Mouse (Mus musculus): ENCODE data around the gene Blzf1.

DNA sequence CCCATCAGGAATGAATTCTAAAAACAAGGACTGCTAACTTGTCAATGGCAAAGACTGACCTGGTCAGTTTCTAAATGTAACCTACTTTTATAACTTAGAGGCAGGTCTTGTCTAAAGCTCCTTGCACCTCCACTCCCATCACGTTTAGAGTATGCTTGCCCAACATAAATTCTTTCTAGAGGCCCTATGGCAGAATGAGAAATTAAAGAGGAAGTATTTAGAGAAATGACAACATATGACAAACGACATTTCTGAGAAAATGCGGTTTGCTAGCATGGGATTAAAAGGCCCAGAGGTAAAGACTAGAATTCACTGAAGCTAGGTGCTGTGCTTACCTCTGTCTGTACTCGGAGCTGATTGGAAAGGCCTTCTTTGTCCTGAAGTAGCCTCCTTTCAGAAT, 5.3 kb downstream of the Blzf1 start:
- no peak for TF ChIP-seq CTCF (IDR thresholded peaks at IDR 0.05; ENCODE audit: borderline replicate concordance, insufficient read depth, low read depth, low read length)
- TF ChIP-seq POLR2A (IDR thresholded peaks at IDR 0.05; ENCODE audit: borderline replicate concordance, insufficient read depth, low read length): no peak

Measured in cerebellum, adult 2 months (tissue).